Mouse (Mus musculus) cerebellum, adult 9-10 months (tissue): ENCODE measurements at regions not wholly inside any gene's neighbourhood (a gene's known extent, or its start where the extent isn't known, plus 50 kb on each side); places are given as distances from the start of the nearest gene placed in this dataset.

ENCODE experiments used
- DNase-seq: peaks from one replicate; pipeline ENCODE4 v3.0.0; 2022

DNA sequence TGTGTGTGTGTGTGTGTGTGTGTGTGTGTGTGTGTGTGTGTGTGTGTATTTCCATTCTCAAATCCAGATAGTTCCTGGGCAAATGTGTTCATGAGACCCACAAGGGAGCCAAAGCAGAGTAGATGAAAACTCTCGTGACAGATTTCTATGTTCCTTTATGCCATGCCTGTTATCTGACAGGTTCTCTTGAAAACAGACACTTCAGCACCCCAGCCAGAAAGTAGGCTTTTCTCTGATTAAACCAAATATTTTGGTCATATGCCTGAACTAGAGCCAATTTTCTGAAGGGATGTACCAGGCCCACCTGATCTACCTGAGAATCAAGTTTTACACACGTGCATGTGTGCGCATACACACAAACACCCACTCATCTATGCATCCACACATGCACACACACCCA, 95.5 kb downstream of the Psat1 start:
- DNase-seq: no peak

GRCm38 (mm10) chr19:15850722-15851121, 96.4 kb downstream of the Psat1 start:
- no peak for DNase-seq

GRCm38 (mm10) chr19:15849235-15849634, 97.9 kb downstream of the Psat1 start:
- no peak for DNase-seq

DNA sequence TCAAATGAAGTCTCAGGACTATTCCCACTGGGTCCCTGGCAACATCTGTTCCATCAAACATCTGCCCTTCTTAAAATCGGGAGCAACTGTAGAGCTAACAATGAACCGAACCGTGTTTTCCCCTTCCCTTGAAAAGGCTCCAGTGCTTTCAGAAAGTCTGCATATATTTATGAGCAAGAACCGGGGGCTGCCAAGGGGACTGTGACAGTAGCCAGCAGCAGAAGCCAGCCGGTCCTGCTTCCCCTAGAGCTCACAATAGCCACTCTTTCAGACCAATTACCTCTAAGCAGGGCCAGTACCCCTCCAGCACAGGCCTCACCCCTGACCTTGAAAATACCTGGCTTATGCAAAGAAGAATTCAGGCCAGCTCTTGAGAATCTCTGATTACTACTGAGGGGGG, 108.8 kb downstream of the Psat1 start:
- DNase-seq: no peak

- DNase-seq: no peak
These were observed 109.4 kb downstream of the Psat1 start for GRCm38 (mm10) chr19:15837715-15838175.

- peak; percentile 8 for DNase-seq
These were observed 110.0 kb downstream of the Psat1 start for GRCm38 (mm10) chr19:15836956-15837714.

DNA sequence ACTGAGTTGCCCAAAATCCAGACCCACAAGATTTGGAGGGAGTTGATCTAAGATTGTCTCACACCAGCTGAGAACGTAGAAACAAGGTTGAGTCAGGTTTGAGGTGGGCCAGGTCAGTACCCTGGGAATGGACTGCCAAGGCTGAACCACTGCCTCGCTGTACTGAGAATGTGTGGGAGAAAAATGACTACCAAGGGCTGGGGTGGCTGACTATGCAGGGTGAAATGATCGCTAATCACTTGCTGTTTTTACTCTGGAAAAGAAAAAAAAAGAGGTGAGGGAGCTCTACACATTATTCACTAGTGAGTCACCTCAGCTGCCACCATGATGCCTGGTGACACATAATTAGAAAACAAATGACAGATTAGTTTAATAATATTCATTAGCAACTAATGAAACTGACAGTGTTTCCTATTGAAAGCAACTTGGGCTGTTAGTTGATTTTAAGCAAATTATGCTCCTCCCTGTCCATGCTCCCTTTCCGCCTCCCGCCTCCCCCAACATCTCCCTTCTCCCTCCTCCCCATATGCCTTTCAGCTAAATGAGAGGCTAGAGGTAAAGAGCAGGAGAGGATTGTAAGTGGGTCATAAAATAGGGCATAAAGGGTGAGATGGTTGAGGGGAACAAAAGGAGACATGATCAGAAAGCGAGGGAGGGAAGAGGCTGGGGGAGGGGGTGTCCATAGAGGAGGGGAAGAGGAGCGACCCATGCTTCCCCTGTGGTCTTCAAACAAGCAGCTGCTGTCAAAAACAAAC, 110.8 kb downstream of the Psat1 start:
- DNase-seq: peak; percentile 12

DNA sequence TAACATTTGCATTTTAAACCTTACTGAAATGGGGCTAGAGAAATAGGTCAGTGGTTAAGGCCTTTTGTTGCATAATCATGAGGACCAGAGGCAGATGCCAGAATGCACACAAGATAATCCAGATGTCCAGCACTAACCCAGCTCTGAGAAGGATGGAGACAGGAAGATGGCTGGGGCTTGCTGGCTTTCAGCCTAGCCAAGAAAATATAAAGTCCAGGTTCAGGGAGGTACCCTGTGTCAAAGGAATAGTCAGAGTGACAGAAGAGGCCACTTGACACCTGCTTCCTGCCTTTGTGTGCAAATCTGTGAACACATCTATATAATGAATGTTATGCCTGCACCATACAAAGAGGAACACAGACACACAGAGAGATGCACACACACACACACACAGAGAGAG, 116.8 kb downstream of the Psat1 start:
- DNase-seq: no peak

- DNase-seq: no peak
These were observed 118.0 kb downstream of the Psat1 start for GRCm38 (mm10) chr19:15829158-15829557.

GRCm38 (mm10) chr19:15827990-15828705, 119.0 kb downstream of the Psat1 start:
- DNase-seq: no peak

- no peak for DNase-seq
These were observed 119.8 kb downstream of the Psat1 start for GRCm38 (mm10) chr19:15827120-15827989.

GRCm38 (mm10) chr19:15823688-15824371, 123.3 kb downstream of the Psat1 start:
- no peak for DNase-seq

GRCm38 (mm10) chr19:15820020-15820419, 127.1 kb downstream of the Psat1 start:
- no peak for DNase-seq

GRCm38 (mm10) chr19:15815166-15815565, 132.0 kb downstream of the Psat1 start:
- DNase-seq: no peak

DNA sequence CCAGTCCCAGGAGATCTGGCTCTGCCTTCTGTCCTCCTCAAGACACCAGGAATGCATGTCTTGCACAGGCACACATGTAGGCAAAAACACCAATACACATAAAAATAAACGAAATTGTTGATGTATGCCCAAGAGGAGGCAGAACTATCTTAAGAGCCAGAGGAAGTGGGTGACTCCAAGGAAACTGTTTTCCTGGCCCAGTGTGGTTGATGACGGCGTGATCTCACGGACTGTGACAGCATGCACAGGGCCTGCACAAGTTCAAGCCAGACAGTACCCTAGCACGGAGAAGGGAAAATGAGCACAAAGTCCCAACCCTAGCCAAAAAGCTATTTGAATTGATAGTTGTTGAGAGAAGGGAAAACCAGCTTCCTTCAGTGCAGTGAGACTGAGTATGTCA, 138.1 kb downstream of the Psat1 start:
- DNase-seq: no peak

- DNase-seq: no peak
These were observed 139.5 kb downstream of the Psat1 start for GRCm38 (mm10) chr19:15807681-15808080.

DNA sequence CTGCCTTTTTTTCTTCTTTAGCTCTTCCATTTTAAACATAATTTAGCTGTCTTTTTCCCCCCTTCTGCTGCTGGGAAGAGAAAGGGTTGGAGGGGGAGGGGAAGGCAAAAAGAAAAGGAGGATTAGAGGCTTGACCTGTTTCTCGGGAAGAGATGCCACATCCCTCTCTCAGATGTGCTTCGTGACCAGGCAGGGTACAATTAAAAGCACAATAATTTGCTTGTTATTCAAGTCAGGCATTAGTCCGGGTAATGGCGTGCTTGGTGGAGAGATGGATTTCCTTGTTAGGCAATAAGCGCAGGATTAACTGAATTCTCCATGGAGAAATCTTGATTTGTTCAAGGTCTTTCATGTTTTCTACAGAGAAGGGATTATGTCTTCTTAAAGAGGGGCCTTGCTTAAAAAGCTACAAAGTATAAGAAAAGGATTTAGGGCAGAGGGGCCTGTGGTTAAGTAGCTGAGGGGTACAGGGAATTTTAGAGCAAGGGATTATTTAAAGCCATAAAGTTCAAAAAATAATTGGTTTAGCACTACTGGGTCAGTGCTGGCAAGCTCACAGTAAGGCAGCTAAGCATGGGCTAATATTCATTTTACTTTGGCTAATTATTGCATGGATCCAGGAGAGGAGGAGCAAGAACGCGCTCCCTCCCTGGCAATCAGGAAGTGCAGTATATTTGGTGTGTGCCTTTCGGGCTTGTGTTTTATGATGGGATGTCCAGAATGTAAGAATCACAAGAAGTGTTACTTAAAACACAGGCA, 143.8 kb downstream of the Psat1 start:
- no peak for DNase-seq

DNA sequence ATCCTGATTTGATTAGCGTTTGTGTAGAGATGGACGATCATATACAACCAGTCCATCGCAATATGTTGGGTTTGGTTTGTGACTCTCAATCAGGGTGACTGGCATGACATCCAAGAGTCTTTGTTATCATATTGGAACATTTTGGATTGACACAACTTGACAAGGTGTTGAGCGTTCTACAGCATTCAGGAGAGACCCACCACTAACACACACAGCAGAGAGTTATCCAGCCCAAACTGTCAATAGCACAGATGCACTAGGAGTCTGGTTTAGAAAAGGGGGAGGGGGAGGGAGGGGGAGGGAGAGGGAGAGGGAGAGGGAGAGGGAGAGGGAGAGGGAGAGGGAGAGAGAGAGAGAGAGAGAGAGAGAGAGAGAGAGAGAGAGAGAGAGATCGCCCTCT, 144.5 kb downstream of the Psat1 start:
- DNase-seq: no peak

GRCm38 (mm10) chr19:15801811-15802486, 145.2 kb downstream of the Psat1 start:
- DNase-seq: peak; percentile 69

DNA sequence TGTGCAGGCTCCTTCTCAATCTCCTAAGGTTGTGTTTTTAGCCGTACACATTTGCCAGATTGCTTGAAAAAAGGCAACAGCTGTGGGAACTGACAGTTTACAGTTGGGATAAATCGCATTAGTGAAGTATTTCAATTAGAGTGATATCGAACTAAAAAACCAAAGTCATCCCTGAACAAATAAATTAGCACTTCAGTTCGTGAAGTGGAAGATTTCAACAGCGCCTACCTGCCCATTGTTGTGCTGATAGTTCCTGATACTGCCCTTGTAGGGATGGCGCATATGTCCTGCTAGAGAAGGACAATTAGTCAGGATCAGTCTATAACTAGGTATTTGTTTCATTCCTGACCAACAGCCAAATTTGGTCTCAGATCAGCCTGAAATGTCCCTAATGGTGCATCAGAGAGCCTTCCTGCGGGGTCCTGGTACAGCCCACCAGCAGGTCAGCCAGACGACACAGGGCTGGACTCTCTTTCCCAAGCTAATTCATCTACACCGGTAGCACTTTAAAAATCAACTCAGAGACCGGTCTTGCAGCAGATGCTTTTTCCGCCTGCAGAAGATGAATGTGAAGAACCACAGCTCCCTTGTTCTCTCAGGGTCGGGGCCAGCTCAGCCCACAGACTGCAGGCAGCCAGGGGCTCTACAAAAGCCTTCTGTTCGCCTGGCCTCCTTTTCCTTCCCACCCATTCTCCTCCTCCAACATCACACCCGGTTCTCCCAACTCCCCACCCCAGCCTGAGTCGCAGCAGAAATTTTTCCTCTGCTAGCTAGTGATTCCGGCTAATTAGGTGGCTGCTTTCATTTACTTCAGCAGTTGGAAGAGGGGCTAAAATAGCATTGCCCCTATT, 146.1 kb downstream of the Psat1 start:
- peak; percentile 18 for DNase-seq
